8 mouse cellular contexts compared by ENCODE assay signal in the genomic region with DNA sequence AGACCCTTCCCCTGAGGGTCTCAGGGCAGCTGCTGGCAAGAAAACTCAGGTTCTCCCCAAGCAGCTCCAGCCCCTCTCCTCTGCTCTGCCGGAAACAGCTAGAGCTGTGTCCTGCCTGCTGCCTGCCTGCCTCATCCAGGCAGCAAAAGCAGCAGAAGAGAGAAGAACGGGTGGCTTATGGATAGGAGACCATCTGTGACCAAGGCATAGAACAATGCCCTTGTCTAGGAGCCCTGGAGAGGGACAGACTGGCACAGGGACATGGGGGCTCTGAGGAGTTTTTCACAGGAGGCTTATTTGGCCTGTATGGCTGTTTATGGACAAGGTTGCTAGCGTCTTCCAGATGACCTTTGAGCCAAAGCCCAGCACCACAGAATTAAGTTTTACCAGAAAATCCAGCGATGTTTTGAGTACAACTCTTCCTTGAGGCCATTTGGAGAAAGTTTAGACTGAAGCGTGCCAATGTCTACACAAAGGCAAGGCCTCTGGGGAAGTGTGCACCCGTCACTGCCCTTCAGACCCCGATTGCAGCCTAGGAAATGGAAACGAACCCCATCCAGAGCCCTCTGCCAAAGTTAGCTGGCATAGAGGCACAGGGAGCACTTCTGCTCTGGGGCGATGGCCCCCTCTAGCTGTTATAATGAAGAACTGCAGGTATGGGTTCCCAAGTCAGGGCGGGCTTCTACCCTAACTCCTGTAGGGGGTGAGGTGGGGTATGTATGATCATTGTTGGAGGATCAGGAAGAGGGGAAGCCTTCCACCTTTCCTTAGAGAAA. TPM values are rescaled to one million over a fixed set of nuclear protein-coding genes. Genes with fewer than 3 reads are reported as not detected.
DNase-seq lines count a peak whose midpoint lies in the region.

No protein-coding gene starts in this region.

- DNase-seq in adrenal gland, adult 2 months = peak; percentile 65
- DNase-seq in adrenal gland, adult 8-10 months = no peak
- DNase-seq in Muller cell, postnatal 12 days (ENCODE audit: inconsistent ontology term) = peak; percentile 45
- DNase-seq in embryo, embryonic 11 days = peak; percentile 71
- DNase-seq in heart, adult 9 months (ENCODE audit: low spot score in 2 of 2) = peak; percentile 69 to 73
- peak; percentile 67 for DNase-seq in kidney, postnatal 14 days
- peak; percentile 62 to 72 for DNase-seq in lung, adult 18-20 months
- DNase-seq in retina, embryonic 14.5 days (ENCODE audit: low spot score) = peak; percentile 82

RNA-seq across cellular contexts. Expression of gene Trim8, which starts 49.3 kb away (rescaled TPM):
- 10 to 100 TPM; 38.0 to 66.4 TPM for total RNA-seq in adrenal gland, adult 2 months (2021)
- polyA plus RNA-seq in adrenal gland, adult 2 months (2012; rRNA removed) = 66.1 and 78.8 TPM in 2 replicates
- total RNA-seq in adrenal gland, adult 8-10 months (2022) = 10 to 100 TPM; 46.6 to 69.0 (median 59.4) TPM

RNA-seq across cellular contexts. Expression of gene Sufu, which starts 55.5 kb away (rescaled TPM):
- 10 to 100 TPM; 17.4 to 24.6 TPM for total RNA-seq in adrenal gland, adult 2 months (2021)
- polyA plus RNA-seq in adrenal gland, adult 2 months (2012; rRNA removed) = 24.5 and 27.7 TPM in 2 replicates
- total RNA-seq in adrenal gland, adult 8-10 months (2022) = 10 to 100 TPM; 21.6 to 37.0 (median 26.7) TPM

RNA-seq across cellular contexts. Expression of gene Actr1a, which starts 56.7 kb away (rescaled TPM):
- 100 to 1,000 TPM; 108 to 115 TPM for total RNA-seq in adrenal gland, adult 2 months (2021)
- 85.2 and 87.2 TPM in 2 replicates for polyA plus RNA-seq in adrenal gland, adult 2 months (2012; rRNA removed)
- 100 to 1,000 TPM; 103 to 132 (median 122) TPM for total RNA-seq in adrenal gland, adult 8-10 months (2022)
